Mouse (Mus musculus) spleen, adult 2 months (tissue): ENCODE measurements around the gene Tmem234. TPM values are rescaled to one million over a fixed set of nuclear protein-coding genes. Genes with fewer than 3 reads are reported as not detected.

ENCODE experiments used
- DNase-seq, 2 experiments: peaks; one replicate each; pipeline versions ENCODE4 v3.0.0 to v3.0.0-alpha.2; 2012 to 2021; ENCODE audit warnings: low spot score in 2 of 2, low read depth in 1 of 2
- H3K27ac ChIP-seq: fragments of 200-500 bp; 2 replicates; pipeline ENCODE4 v1.5.1; 2012; ENCODE audit warnings: low read length, inconsistent platforms; ENCODE audit not compliant: insufficient read depth
- H3K27me3 ChIP-seq: fragments of 200-500 bp; 2 replicates; pipeline ENCODE4 v1.6.1; 2012; ENCODE audit warnings: mild to moderate bottlenecking, moderate library complexity, low read length, inconsistent platforms; ENCODE audit not compliant: control insufficient read depth, insufficient read depth
- H3K36me3 ChIP-seq: fragments of 200-500 bp; 2 replicates; pipeline ENCODE4 v1.6.1; 2012; ENCODE audit warnings: mild to moderate bottlenecking, low read length, inconsistent platforms; ENCODE audit not compliant: control insufficient read depth, insufficient read depth
- H3K4me1 ChIP-seq: fragments of 200-500 bp; 2 replicates; pipeline ENCODE4 v1.6.1; 2011; ENCODE audit warnings: inconsistent platforms; ENCODE audit not compliant: control insufficient read depth, insufficient read depth, insufficient read length
- H3K4me3 ChIP-seq: fragments of 200-500 bp; 2 replicates; pipeline ENCODE4 v1.5.1; 2011; ENCODE audit warnings: mild to moderate bottlenecking, inconsistent platforms; ENCODE audit not compliant: insufficient read depth, insufficient read length; ENCODE audit errors: extremely low read depth
- CTCF ChIP-seq: fragments of 200-500 bp; IDR thresholded peaks from 2 replicates; pipeline ENCODE4 v1.5.1; 2011; ENCODE audit warnings: mild to moderate bottlenecking, inconsistent platforms; ENCODE audit not compliant: insufficient read depth, insufficient read length, insufficient replicate concordance; ENCODE audit errors: extremely low read depth
- POLR2A ChIP-seq: fragments of 200-500 bp; IDR thresholded peaks from 2 replicates; pipeline ENCODE4 v1.6.1; 2011; ENCODE audit warnings: low read depth, low read length, inconsistent platforms
- WGBS: fragments of 180-500 bp; shearing (Covaris S2); methylation state at CpG from one replicate; pipeline ENCODE4 v1.1.7; 2018; 5-methylcytosine and 5-hydroxymethylcytosine counted together
- polyA plus RNA-seq: library from polyadenylated mRNA; depleted of rRNA; stranded (reverse); fragments of >200 nt; gene quantifications from 2 replicates; pipeline ENCODE4 v1.2.3, GENCODE M21; 2012

Tmem234 gene
- polyA plus RNA-seq, 1 experiment: 119 TPM

DNA sequence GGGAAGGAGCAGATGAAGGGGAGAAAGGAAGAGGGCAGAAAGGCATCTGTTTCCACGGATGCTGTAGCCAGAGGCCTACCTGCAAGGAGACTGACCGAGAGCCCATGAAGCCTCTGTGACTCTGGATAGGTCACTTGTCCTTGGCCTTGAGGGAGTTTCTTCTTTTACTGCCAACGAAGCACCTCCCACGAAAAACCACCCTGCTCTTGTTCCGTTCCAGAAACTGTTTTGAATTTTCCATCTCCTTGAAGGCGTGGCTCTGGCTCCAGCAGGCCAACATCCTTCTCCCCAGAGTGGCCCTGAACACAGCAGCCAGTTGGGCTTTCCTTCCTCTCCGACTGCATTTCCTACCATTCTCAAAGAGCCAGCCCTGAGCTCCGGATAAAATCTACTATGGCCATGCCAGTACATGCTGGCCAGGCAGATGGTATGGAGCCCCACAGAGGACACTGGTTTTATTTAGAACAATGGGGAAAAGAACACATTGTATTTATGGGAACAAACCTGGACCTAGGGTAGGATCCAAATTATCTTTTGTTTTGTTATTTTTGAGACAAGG is 20.9 kb downstream of the Tmem234 start:
- TF ChIP-seq POLR2A: no peak
- no peak for TF ChIP-seq CTCF
- Histone ChIP-seq H3K36me3 (no peaks in the 10 kb centered on the region; the same call in 1 of the 2 replicates), H3K4me1 (peaks cover 12% of the 10 kb centered on the region; the same call in 1 of the 2 replicates), H3K27ac (peak overlapping the region; percentile 37), H3K27me3 (no peaks in the 10 kb centered on the region), H3K4me3 (peak overlapping the region; percentile 15; the same call in 1 of the 2 replicates)
- DNase-seq: no peak
- 69% methylated on average over 8 of the region's 8 CpGs for WGBS

DNA sequence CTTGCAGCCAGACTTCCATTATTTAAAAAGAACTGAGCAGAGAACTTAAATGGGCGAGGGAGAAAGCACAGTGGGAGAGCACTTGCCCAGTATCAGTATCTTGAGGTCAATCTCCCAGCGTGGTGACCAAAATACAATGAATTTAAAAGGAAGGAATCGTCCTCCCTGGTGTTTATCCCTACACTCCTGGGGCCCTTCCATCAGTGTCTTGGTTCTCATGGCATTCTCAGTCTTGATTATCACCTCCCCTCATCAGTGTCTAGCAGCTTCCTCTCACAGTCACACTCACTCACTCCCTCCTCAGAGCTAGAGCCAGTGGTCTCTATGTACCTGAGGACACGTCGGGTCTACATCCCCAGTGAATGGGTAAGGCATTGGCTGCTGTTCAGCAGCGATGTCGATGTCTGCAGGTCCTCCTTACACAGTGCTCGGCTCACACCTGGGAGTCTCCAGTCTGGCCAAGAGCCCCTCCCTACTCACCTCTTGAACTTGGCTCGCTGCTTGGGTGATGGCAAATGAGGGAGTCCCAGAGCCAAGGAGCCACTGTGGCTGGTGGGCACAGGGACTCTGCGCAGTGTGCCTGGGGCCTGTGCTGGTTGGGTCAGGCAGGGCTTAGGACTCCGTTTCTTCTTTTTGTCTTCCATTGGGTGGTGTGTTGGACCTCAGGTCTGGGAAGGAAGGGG is 21.8 kb downstream of the Tmem234 start:
- Histone ChIP-seq H3K27ac (peak overlapping the region; percentile 20), H3K36me3 (no peaks in the 10 kb centered on the region; the same call in 1 of the 2 replicates), H3K4me3 (peak overlapping the region; percentile 85; the same call in 1 of the 2 replicates), H3K27me3 (no peaks in the 10 kb centered on the region), H3K4me1 (peaks cover 12% of the 10 kb centered on the region; the same call in 1 of the 2 replicates)
- TF ChIP-seq CTCF (no peak), POLR2A (no peak)
- WGBS: 88% methylated on average over 11 of the region's 11 CpGs
- no peak for DNase-seq

DNA sequence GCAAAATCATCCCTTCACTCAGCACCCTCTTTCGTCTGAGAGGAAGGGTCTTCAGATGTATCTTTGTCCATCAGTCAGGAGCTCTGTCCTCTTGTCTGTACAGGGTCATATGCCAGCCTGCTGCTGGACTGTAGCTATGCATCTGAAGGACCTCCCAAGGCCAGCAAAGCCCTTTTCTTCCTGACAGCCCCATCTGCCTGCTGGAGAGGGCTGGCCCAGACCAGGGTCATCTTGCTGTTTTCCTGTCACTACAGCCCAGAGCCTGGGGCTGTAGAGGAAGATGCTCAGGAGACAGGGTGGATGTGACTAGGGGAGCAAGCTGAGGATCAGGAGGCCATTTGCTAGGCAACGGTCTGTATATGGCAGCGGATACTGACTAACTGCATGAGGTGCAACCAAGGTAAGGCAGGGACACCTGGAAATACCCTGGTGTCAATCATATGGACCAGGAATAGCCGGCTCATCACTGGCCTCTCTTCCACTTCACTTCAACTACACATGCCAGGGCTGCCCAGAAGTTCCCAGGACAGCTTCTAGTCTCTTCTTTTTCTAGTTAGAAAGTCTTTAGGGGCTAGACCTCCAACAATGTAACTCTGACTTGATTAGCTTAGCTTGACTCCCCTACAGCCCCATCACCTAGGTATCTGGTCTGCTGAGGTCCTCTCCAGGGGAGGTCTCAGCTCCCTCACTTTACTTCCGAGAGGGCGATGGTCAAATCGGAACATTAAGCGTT is 22.5 kb downstream of the Tmem234 start:
- 24% methylated on average over 8 of the region's 8 CpGs for WGBS
- H3K36me3 ChIP-seq: peaks cover 3% of the 10 kb centered on the region; the same call in 1 of the 2 replicates
- H3K4me1 ChIP-seq: peaks cover 11% of the 10 kb centered on the region; the same call in 1 of the 2 replicates
- no peak for TF ChIP-seq CTCF
- TF ChIP-seq POLR2A: no peak
- no peaks in the 10 kb centered on the region for H3K27me3 ChIP-seq
- H3K27ac ChIP-seq: peak overlapping the region; percentile 20
- peak overlapping the region; percentile 85 for H3K4me3 ChIP-seq
- DNase-seq: no peak

DNA sequence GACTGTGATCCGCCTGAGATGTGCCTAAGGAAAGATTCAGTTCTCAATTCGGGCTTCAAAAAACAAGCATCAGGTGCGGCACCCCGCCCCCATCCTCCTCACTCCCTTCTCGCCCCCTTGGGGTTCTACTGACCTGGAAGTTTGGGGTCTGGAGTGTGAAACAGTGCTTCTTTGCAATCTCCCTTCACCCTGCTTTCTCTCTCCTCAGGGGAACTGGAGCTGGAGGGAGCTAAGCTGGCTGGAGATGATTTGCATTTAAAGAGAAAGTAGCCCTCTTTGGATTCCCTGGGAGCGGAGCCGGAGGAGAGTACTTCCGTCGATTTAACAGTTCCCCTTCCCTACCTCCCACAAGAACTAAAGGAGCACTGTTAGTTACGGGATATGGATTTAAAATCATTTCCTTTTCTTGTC is 23.2 kb downstream of the Tmem234 start, which contains the start of gene Ccdc28b:
Gene Ccdc28b, minus strand, starts transcription at position 267 of the 411 bp plus-strand sequence.
- peak in 1 of 2 experiments; percentile 9 for DNase-seq
- WGBS: 0% methylated on average over 10 of the region's 10 CpGs
- peaks cover 7% of the 10 kb centered on the region for H3K36me3 ChIP-seq

DNA sequence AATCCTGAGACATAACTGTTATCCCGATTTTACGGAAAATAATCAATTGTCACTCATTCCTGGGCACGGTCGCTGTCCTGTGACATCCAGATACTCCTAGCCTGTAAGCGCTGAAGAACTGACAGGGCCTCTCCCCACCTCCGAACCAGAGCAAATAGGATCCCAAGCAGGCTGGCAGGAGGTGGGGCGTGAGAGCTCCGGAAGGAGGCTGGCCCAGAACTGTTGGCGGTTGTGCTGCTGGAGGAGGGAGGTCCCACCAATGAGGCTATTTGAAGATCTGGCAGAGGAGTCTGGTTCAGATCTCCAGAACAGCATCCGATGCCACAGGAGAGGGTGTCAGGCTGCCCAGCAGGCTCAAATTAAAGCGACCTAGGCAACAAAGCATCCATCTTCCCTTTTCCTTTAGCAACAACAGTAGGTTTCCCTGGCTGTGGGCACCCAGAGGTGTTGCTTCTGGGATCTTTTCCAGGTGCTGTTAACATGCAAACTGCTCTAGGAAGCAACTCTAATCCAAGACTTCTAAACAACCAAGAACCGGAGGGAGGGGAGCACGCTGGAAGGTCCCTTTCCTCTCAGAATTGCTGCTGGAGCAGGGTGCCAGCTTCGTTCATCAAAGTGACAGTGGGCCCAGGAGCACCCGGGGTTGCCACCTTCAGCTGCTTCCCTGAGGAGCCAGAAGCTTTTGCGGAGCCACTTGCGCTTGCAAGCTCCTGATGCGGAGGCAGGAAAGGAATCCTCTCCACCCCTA is 24.0 kb downstream of the Tmem234 start:
- H3K4me1 ChIP-seq: peaks cover 10% of the 10 kb centered on the region; the same call in 1 of the 2 replicates
- H3K4me3 ChIP-seq: peak overlapping the region; percentile 85
- peaks cover 15% of the 10 kb centered on the region for H3K36me3 ChIP-seq
- TF ChIP-seq POLR2A (no peak; the same call in 1 of the 2 replicates), CTCF (no peak)
- DNase-seq: peak; percentile 74 to 83
- peak overlapping the region; percentile 77 for H3K27ac ChIP-seq
- under 1% methylated on average over 18 of the region's 18 CpGs for WGBS
- no peaks in the 10 kb centered on the region for H3K27me3 ChIP-seq

More for the DNA sequence above, 23.2 kb downstream of the Tmem234 start, which contains the start of gene Ccdc28b:
- H3K4me3 ChIP-seq: peak within 1 kb of the TSS; percentile 85
- TF ChIP-seq CTCF (no peak), POLR2A (no peak)
- no peaks in the 10 kb centered on the region for H3K27me3 ChIP-seq
- H3K27ac ChIP-seq: peak within 1 kb of the TSS; percentile 77
- H3K4me1 ChIP-seq: peaks cover 10% of the 10 kb centered on the region; the same call in 1 of the 2 replicates

DNA sequence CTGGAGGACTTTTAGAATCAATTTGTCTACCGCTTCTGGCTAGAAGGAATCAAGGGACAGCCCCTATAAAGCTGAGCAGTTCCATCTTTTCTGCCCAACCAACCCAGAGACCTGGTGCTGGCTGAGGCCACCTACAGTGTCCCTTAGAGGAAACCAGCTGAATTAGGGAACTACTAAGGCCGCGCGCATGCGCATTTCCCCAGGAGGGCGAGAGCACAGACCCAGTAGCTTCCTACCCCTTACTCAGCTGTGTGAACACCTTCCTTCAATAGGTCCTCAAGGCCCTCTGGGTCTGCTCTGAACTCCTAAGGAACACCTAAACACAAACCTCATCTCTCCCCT is 24.5 kb downstream of the Tmem234 start:
- 0% methylated on average over 6 of the region's 6 CpGs for WGBS
- H3K4me1 ChIP-seq: peaks cover 10% of the 10 kb centered on the region; the same call in 1 of the 2 replicates
- H3K27ac ChIP-seq: peak overlapping the region; percentile 65
- DNase-seq: peak; percentile 61 to 78
- H3K36me3 ChIP-seq: peaks cover 17% of the 10 kb centered on the region
- peak overlapping the region; percentile 39; the same call in 1 of the 2 replicates for H3K4me3 ChIP-seq
- no peaks in the 10 kb centered on the region for H3K27me3 ChIP-seq
- TF ChIP-seq CTCF (no peak), POLR2A (0 out of 2 replicates have a peak, but pooled peaks have one; percentile 17)
